Mouse (Mus musculus) small intestine, adult 2 months (tissue): Measurements from ENCODE around the gene Gria1.

ENCODE experiments used
- CTCF ChIP-seq: fragments of 200-500 bp; IDR thresholded peaks from 2 replicates; pipeline ENCODE4 v1.5.1; 2012; ENCODE audit warnings: low read depth, mild to moderate bottlenecking, control low read depth, inconsistent platforms, low read length, moderate library complexity, mixed read lengths; ENCODE audit not compliant: insufficient replicate concordance, insufficient read length; ENCODE audit errors: extremely low read depth
- POLR2A ChIP-seq: fragments of 200-500 bp; IDR thresholded peaks from 2 replicates; pipeline ENCODE4 v1.6.1; 2012; ENCODE audit warnings: low read depth, mild to moderate bottlenecking, control low read depth, inconsistent platforms, low read length, moderate library complexity

GRCm38 (mm10) chr11:57286119-57286518 is 274.9 kb downstream of the Gria1 start:
- no peak for TF ChIP-seq CTCF
- no peak for TF ChIP-seq POLR2A
